In genomic region chr15:80800765-80801164, GRCm38 (mm10) we compare ENCODE assay signal across 8 mouse cellular contexts.
DNase-seq lines count a peak whose midpoint lies in the region; ATAC-seq and TF ChIP-seq lines count a peak whose summit lies in the region.

No protein-coding gene starts in this region.

- DNase-seq in lung, embryonic 14.5 days = no peak
- no peak for DNase-seq in lung, postnatal 4 days
- DNase-seq in ovary, adult 18-20 months (ENCODE audit: low spot score) = no peak
- no peak for DNase-seq in right cerebral cortex, postnatal 25 days
- DNase-seq in frontal cortex, adult 2 months (ENCODE audit: extremely low spot score in 1 of 2, low spot score in 1 of 2) = no peak

- ATAC-seq in lung, embryonic 14.5 days (ENCODE audit: insufficient read depth) = no peak
- no peak for ATAC-seq in hindbrain, embryonic 15.5 days (ENCODE audit: low FRiP score, low read depth)
- ATAC-seq in midbrain, embryonic 15.5 days (replicated peaks) = no peak

- no peak for TF ChIP-seq CTCF in lung, embryonic 14.5 days (IDR thresholded peaks at IDR 0.05; ENCODE audit: low read depth)

- peak overlapping the region; percentile 82 for H3K9ac ChIP-seq in lung, embryonic 14.5 days
- peak overlapping the region; percentile 58 for H3K9ac ChIP-seq in hindbrain, embryonic 15.5 days
- H3K9ac ChIP-seq in midbrain, embryonic 15.5 days = peak overlapping the region; percentile 57

- no peaks in the 10 kb centered on the region for H3K9me3 ChIP-seq in lung, embryonic 14.5 days (ENCODE audit: low read depth, low read length)
- H3K9me3 ChIP-seq in hindbrain, embryonic 15.5 days = no peaks in the 10 kb centered on the region
- H3K9me3 ChIP-seq in midbrain, embryonic 15.5 days = no peaks in the 10 kb centered on the region

- no peaks in the 10 kb centered on the region for H3K36me3 ChIP-seq in lung, embryonic 14.5 days (ENCODE audit: insufficient read depth)
- no peaks in the 10 kb centered on the region for H3K36me3 ChIP-seq in hindbrain, embryonic 15.5 days
- H3K36me3 ChIP-seq in midbrain, embryonic 15.5 days (replicated peaks) = no peaks in the 10 kb centered on the region

- H3K4me2 ChIP-seq in lung, embryonic 14.5 days = peak overlapping the region; percentile 69
- H3K4me2 ChIP-seq in hindbrain, embryonic 15.5 days = peak overlapping the region; percentile 63
- H3K4me2 ChIP-seq in midbrain, embryonic 15.5 days = peak overlapping the region; percentile 56

- H3K4me1 ChIP-seq in lung, embryonic 14.5 days (ENCODE audit: insufficient read depth) = peaks cover 7% of the 10 kb centered on the region; the same call in 1 of the 2 replicates
- H3K4me1 ChIP-seq in brown adipose tissue, adult 24 weeks (ENCODE audit: control insufficient read depth, insufficient read depth, insufficient read length, low read length) = peaks cover 13% of the 10 kb centered on the region
- peaks cover 50% of the 10 kb centered on the region for H3K4me1 ChIP-seq in hindbrain, embryonic 15.5 days (replicated peaks)
- H3K4me1 ChIP-seq in midbrain, embryonic 15.5 days = peaks cover 48% of the 10 kb centered on the region

- H3K4me3 ChIP-seq in lung, embryonic 14.5 days (ENCODE audit: low read depth, low read length) = peak overlapping the region; percentile 54
- H3K4me3 ChIP-seq in brown adipose tissue, adult 24 weeks (ENCODE audit: insufficient read depth, low read depth, low read length) = peak overlapping the region; percentile 24
- H3K4me3 ChIP-seq in hindbrain, embryonic 15.5 days = peak overlapping the region; percentile 59
- H3K4me3 ChIP-seq in midbrain, embryonic 15.5 days = peak overlapping the region; percentile 61

- peak overlapping the region; percentile 67; the same call in 1 of the 2 replicates for H3K27ac ChIP-seq in lung, embryonic 14.5 days (ENCODE audit: low read depth)
- H3K27ac ChIP-seq in brown adipose tissue, adult 24 weeks (replicated peaks; ENCODE audit: low read depth, low read length) = peak overlapping the region; percentile 29
- peak overlapping the region; percentile 91 for H3K27ac ChIP-seq in hindbrain, embryonic 15.5 days (replicated peaks)
- peak overlapping the region; percentile 88 for H3K27ac ChIP-seq in midbrain, embryonic 15.5 days

- no peaks in the 10 kb centered on the region for H3K27me3 ChIP-seq in lung, embryonic 14.5 days (ENCODE audit: insufficient read depth, low read length)
- H3K27me3 ChIP-seq in hindbrain, embryonic 15.5 days = no peaks in the 10 kb centered on the region
- no peaks in the 10 kb centered on the region for H3K27me3 ChIP-seq in midbrain, embryonic 15.5 days (replicated peaks)

- 10% methylated on average over 4 of the region's 4 CpGs for WGBS in lung, embryonic 14.5 days
- 3% methylated on average over 4 of the region's 4 CpGs for WGBS in hindbrain, embryonic 15.5 days
- under 1% methylated on average over 4 of the region's 4 CpGs for WGBS in midbrain, embryonic 15.5 days

Comparison
In these comparisons a context has a peak if more than half of its experiments do, and no peak if none do; other contexts are left out.
1. H3K27ac ChIP-seq: peak in every context shown above with its lines; median percentile 91 in hindbrain, embryonic 15.5 days; 88 in midbrain, embryonic 15.5 days; 67 in lung, embryonic 14.5 days; 29 in brown adipose tissue, adult 24 weeks.